Mouse (Mus musculus): Measurements from ENCODE around the gene Golga4.

Gene Golga4

GRCm38 (mm10) chr9:118623483-118623882, 117.4 kb downstream of the Golga4 start:
- DNase-seq (ENCODE audit: low spot score in 2 of 2), result no peak

GRCm38 (mm10) chr9:118624146-118624545, 118.1 kb downstream of the Golga4 start:
- DNase-seq (ENCODE audit: low spot score in 2 of 2), result no peak

GRCm38 (mm10) chr9:118629763-118630379, 123.8 kb downstream of the Golga4 start:
- DNase-seq (ENCODE audit: low spot score in 2 of 2), result no peak
